Mouse (Mus musculus) fat pad, adult 2 months (tissue): ENCODE measurements at regions not wholly inside any gene's neighbourhood (a gene's known extent, or its start where the extent isn't known, plus 50 kb on each side); places are given as distances from the start of the nearest gene placed in this dataset.

Experiments
- DNase-seq: peaks from one replicate; pipeline ENCODE4 v3.0.0-alpha.2; 2011; ENCODE audit warnings: low read depth, low spot score; ENCODE audit errors: extremely low read depth

- DNase-seq, result no peak
Observed at GRCm38 (mm10) chr13:107710368-107710767, 333.9 kb upstream of the Smim15 start.

GRCm38 (mm10) chr13:107709828-107710227 is 334.4 kb upstream of the Smim15 start:
- DNase-seq, result no peak

DNA sequence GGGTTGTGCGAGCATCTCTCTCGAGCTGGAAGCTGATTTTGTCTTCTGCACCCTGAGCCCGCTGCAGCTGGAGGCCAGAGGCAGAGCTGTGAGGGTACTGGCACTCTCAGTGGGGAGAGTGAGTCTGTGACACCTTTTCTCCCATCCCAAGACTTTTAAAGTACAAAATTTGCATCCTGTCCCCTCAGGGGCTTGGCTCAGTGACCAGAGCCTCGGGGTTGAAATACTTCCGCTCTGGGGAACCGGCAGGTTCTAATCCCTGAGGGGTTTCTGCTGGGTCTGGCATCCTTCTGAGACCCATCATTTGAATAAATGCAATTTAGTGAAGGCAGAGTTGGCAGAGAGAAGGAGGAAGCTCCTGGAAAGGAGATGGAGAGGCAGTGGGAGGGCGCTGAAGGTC is 340.5 kb upstream of the Smim15 start:
- DNase-seq, result no peak

DNA sequence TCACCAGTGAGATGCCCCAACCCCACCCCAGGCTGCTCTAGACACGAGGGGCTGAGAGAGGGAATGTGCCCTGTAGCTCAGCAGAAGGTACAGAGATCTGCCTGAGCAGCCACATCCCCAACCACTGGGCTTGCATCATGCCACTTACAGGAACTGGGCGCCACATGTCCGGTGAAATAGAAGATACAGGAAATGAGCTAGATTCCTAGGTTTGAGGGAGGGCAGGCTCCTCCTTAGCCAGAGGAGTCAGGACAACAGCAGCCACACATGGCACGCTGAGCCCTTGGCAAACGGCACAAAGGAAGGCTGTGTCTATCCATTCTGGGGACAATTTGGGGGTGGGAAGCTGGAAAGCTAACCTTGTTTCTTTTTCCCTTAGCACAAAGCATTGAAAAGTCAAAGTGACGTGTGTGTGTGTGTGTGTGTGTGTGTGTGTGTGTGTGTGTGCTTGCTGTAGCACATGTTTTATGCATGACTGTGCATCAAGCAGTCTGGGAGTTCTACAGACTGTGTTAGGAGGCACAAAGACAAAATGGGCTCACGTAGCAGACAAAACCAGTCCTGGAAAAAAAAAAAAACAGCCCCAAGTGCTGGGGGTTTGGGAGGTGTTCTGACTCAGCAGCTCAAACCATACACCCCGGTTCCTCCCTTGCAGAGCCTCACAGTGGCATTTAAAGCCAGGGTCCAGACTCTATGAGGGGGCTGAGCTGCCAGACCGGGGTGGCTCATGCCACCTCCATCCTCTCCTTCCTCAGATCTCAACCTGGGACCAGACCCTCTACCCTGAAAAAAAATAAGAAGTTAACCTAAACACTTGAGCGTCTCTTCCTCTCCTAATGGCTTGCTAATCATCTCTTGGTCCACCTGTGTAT is 343.7 kb upstream of the Smim15 start:
- DNase-seq, result no peak

DNA sequence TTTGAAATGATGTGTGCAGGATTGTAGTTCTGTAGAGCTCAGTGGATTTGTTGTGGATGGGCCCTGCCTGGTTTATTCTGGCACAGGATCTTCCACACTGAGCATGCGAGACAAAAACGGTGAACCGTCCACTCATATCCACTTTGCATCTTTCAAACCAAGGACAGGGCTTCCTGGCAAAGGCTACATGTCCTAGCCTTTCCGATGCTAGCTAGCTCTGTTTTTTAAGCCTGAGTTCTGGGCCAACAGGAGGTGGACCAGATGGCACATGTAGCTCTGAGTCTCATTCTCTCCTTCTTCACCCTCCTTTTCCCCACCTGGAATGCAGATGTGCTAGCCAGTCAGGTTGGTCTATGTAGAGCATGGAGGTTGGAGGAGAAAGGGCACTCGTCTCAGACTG is 345.0 kb upstream of the Smim15 start:
- no peak for DNase-seq

GRCm38 (mm10) chr13:107698345-107698744 is 345.9 kb upstream of the Smim15 start:
- DNase-seq, result no peak

DNA sequence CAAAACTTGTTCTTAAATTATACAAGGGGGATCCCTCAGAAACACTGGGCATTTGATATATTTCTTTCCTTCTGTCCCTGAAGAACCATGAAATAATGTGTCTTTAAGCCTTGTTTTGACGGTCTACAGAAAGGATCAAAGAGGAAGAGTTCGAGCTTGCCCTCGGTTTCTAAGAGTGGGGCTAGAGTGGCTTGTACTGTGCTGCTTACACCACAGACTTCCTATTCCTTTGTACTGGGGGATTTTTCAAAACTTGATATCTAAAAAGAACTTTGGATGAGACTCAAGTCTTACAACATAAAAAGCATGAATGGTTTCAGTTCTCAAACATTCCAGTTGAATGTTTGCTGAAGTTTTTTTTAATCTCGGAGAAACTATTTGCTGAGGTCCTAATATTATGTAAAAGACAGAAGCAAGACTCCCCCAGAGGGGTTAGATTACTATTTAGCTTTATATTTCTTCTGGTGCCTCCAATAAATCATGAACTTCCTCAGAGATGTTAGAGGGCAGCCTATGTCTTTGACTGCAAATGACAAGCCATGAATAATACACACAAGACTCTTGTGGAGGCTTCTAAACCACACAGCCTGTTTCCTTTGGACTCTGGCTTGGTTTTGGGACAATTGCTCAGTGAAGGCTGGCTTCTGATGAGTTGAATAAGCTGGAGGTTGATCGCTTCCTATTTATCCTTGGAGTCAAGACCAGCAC is 352.0 kb upstream of the Smim15 start:
- no peak for DNase-seq

GRCm38 (mm10) chr13:107688972-107689371 is 355.3 kb upstream of the Smim15 start:
- DNase-seq, result no peak

- DNase-seq, result no peak
Observed at GRCm38 (mm10) chr13:107685231-107685630, 359.0 kb upstream of the Smim15 start.

GRCm38 (mm10) chr13:107683909-107684308 is 360.3 kb upstream of the Smim15 start:
- no peak for DNase-seq

DNA sequence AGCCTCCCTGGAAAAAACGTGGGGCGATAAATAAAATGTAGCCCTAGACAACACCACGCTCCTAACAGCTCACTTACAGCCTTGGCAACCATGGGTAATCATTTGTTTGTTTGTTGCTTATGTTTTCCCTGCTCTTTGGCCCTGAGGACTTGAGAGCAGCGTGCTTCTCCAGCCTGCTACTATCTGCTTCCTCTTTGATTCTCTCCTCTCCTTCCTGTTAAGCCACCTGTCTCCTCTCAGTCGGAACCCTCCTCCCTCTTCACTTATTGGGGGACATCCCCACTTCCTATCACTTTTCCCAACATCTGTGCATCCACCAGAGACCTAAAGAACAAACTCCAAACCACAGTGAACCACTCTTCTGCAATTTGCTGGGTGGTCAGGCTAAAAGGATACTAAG is 362.5 kb upstream of the Smim15 start:
- DNase-seq, result no peak

- DNase-seq, result no peak
Observed at GRCm38 (mm10) chr13:107678860-107679259, 365.4 kb upstream of the Smim15 start.

GRCm38 (mm10) chr13:107677091-107677470 is 367.2 kb upstream of the Smim15 start:
- DNase-seq, result no peak

- no peak for DNase-seq
Observed at GRCm38 (mm10) chr13:107676310-107677090, 367.7 kb upstream of the Smim15 start.

- DNase-seq, result no peak
Observed at GRCm38 (mm10) chr13:107672166-107672565, 372.1 kb upstream of the Smim15 start.

DNA sequence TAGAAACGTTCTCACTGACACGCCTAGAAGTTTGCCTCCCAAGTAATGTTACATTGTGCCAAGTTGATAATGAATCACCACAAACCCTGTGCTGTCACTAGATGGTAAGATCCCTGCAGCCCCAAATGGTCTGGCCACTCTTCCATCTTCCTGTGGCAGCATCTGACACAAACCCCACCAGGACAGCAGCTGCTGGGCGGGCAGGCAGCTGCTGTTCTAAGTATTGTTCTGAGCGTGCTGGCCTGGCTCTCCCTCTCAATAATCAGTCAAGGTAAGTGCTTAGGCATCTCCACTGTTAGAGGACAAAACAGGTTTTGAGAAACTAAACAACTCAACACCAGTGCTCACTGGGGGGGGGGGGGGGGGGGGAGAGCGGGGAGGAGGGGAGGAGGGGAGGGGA is 375.7 kb upstream of the Smim15 start:
- DNase-seq, result no peak

- no peak for DNase-seq
Observed at GRCm38 (mm10) chr13:107665775-107666174, 378.5 kb upstream of the Smim15 start.

- DNase-seq, result no peak
Observed at GRCm38 (mm10) chr13:107664197-107664596, 380.0 kb upstream of the Smim15 start.

DNA sequence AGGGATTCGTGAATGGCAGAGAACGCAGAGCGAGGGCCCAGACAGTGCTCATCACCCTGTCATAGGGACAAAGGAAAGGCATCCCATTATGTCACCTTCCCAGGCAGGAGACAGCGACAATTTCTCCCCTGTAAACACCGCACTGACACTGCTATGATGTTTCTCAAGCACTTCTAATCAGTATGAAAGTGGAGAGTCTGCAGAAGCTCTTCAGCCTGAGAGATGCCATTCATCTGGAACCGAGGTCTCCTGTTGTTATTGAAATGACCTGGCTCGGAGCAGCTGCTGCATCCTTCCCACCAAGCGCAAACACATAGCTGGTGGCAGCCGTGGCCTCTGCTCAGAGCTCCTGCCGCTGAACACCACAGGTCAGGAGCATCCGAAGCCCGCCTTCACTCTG is 380.5 kb upstream of the Smim15 start:
- no peak for DNase-seq

DNA sequence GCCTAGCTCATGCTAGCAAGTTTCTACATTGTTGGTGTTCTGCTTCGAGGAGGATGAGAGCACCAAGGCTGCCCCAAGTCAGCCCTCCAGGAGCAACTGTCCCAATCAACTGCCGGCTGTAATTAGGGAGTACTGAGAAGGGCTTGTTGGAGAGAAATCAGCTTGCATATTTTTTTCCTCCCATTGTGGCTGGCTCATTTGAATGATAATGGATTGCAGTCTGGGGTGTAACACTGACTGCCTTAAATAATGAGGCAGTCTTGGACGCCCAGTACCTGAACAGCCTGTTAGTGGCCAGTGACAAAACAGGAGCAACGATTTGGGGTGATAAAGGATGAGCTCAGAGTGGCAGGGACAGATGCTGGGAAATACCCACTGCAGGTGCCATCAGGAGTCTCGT is 382.8 kb upstream of the Smim15 start:
- DNase-seq, result no peak

DNA sequence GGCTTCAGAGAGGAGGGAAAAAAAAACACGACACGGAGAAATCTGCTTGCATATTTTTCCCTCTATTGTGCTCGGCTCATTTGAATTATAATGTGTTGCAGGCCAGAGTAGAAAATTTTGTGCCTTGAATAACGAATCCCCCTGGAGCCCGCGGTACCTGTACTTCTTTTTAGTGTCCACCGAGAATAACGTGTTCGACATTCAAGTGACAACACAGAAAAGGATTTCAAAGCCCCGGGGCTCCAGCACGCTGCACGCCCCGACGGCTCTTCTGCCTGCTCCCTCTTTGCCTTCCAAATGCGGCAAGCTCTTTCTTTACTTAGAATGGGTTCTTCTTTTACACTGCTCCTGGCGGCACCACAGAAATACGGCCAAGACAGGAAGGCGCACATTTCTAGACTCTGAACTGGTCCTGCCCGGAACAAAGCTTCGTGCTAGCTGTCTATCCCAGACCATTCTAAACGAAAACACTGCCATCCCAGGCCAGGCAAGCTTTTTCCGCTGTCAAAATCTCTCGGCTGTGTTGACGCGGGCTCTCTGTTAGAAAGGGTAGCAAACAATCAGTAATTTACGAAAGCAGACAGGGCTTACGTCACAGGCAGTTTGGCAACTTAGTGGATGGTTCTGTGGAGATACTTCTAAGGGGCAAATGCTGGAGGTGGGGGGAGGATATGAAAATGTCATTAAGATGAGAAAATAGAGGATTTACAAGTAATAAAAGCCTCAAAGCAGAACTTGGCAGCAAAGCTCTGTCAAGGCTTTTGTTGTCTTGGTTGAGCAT is 398.2 kb upstream of the Smim15 start:
- DNase-seq, result no peak
